In the genomic region with DNA sequence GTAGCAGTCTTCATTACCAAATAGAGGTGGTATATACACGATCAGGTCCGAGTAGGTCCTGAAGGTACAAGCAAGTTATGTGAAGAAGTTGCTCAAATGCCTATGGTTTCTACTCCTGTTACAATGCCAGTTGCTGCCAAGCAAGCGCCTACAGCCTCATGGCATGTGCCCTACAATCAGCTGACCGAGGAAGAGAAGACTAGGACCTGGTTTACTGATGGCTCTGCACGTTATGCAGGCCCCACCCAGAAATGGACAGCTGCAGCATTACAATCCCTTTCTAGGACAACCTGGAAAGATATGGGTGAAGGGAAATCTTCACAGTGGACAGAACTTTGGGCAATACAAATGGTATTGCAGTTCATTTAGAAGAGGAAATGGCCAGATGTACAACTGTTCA, we compare ENCODE assay signal across 26 mouse cellular contexts.
"Had no signal": no experiment of that assay in that cellular context is flagged by ENCODE, and none has a peak within 500 bp of the region (broad histone marks: within the 10 kb centered on the region; RNA-seq: fewer than 3 reads in every experiment).

No protein-coding gene starts in this region.

- H3K27ac ChIP-seq: embryonic facial prominence, embryonic 10.5 days; embryonic facial prominence, embryonic 12.5 days; embryonic facial prominence, embryonic 13.5 days; embryonic facial prominence, embryonic 15.5 days; forebrain, embryonic 10.5 days; forebrain, embryonic 12.5 days; forebrain, embryonic 13.5 days; forebrain, embryonic 15.5 days; heart, adult 2 months; heart, embryonic 10.5 days had no signal

- H3K4me3 ChIP-seq: embryonic facial prominence, embryonic 10.5 days; embryonic facial prominence, embryonic 12.5 days; embryonic facial prominence, embryonic 13.5 days; embryonic facial prominence, embryonic 15.5 days; erythroblast, embryonic 14.5 days; forebrain, embryonic 10.5 days; forebrain, embryonic 12.5 days; forebrain, embryonic 13.5 days; forebrain, embryonic 15.5 days; heart, adult 2 months; heart, embryonic 10.5 days had no signal

- H3K36me3 ChIP-seq: embryonic facial prominence, embryonic 10.5 days; embryonic facial prominence, embryonic 12.5 days; embryonic facial prominence, embryonic 13.5 days; embryonic facial prominence, embryonic 15.5 days; forebrain, embryonic 10.5 days; forebrain, embryonic 12.5 days; forebrain, embryonic 15.5 days had no signal

- H3K27me3 ChIP-seq: embryonic facial prominence, embryonic 12.5 days; embryonic facial prominence, embryonic 13.5 days; embryonic facial prominence, embryonic 15.5 days; forebrain, embryonic 12.5 days; forebrain, embryonic 13.5 days; forebrain, embryonic 15.5 days had no signal

- DNase-seq: cerebellum, adult 2 months; cerebellum, adult 8-10 months; cerebellum, adult 9-10 months; cerebellum, adult 9-11 months; cerebellum, postnatal 10 days; cerebellum, postnatal 14 days; cerebellum, postnatal 25 days; cerebellum, postnatal 36 days; embryo, embryonic 11 days; forebrain, postnatal 0 days; gastrocnemius, postnatal 10 days; gastrocnemius, postnatal 14 days; gastrocnemius, postnatal 25 days; heart, adult 11 months; heart, adult 18-20 months; heart, adult 2 months had no signal

- H3K4me2 ChIP-seq: embryonic facial prominence, embryonic 12.5 days; embryonic facial prominence, embryonic 13.5 days; embryonic facial prominence, embryonic 15.5 days; forebrain, embryonic 12.5 days; forebrain, embryonic 13.5 days; forebrain, embryonic 15.5 days had no signal
